ENCODE assay signal across 9 mouse cellular contexts in the genomic region with DNA sequence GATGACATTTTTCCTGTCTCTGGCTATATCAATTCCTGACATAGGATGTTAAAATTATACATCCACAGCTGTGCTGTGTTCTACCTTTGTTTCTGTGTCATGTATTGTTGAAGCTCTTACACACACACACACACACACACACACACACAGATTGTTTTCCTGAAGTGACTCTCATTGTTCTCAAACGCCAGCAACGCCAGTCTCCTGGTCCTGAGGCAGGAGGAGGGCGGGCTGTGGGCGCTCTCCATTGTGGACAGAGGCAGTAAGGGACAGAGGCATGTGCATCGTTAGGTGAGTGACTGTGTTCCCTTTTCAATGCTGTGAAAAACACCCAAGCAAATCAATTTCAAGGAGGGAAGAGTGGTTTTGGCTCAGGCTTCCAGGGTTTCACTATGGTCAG.
"Had no signal": no experiment of that assay in that cellular context is flagged by ENCODE, and none has a peak within 500 bp of the region (broad histone marks: within the 10 kb centered on the region; RNA-seq: fewer than 3 reads in every experiment).

No protein-coding gene starts in this region.

- H3K9ac ChIP-seq: limb, embryonic 12.5 days; liver, embryonic 13.5 days; liver, postnatal 0 days; midbrain, embryonic 13.5 days had no signal

- H3K4me2 ChIP-seq: limb, embryonic 12.5 days; liver, embryonic 13.5 days; midbrain, embryonic 13.5 days had no signal

- H3K27ac ChIP-seq: limb, embryonic 12.5 days; liver, embryonic 13.5 days; midbrain, embryonic 13.5 days; stomach, postnatal 0 days had no signal

- H3K27me3 ChIP-seq: limb, embryonic 12.5 days; liver, embryonic 13.5 days; midbrain, embryonic 13.5 days had no signal

- H3K4me3 ChIP-seq: limb, embryonic 12.5 days; liver, embryonic 13.5 days; midbrain, embryonic 13.5 days had no signal

- DNase-seq: kidney, adult 11 months; layer of hippocampus, adult 9-11 months; layer of hippocampus, postnatal 36 days; liver; liver, embryonic 13.5 days had no signal

- ATAC-seq: liver, postnatal 0 days; midbrain, embryonic 13.5 days had no signal
